Mouse (Mus musculus) ES-E14 (cell line): ENCODE results near the gene Fance. TPM values are rescaled to one million over a fixed set of nuclear protein-coding genes. Genes with fewer than 3 reads are reported as not detected.

Experiments
- DNase-seq: peaks from one replicate; pipeline ENCODE4 v3.0.0-alpha.2; 2013; ENCODE audit warnings: low read depth, low spot score
- H3K27ac ChIP-seq: 2 replicates; pipeline ENCODE4 v1.5.1; 2012; ENCODE audit warnings: low read depth, mild to moderate bottlenecking, low read length, moderate library complexity, mixed read lengths; ENCODE audit not compliant: poor library complexity, insufficient read depth, severe bottlenecking
- H3K36me3 ChIP-seq: 2 replicates; pipeline ENCODE4 v1.6.1; 2012; ENCODE audit warnings: mild to moderate bottlenecking, low read length, moderate library complexity, mixed read lengths; ENCODE audit not compliant: control insufficient read depth, poor library complexity, insufficient read depth, severe bottlenecking
- H3K4me1 ChIP-seq, 2 experiments: fragments of 150-350 bp in 1 of 2; sonication (generic) in 1 of 2; 2 replicates each; pipeline ENCODE4 v1.6.1; 2012; ENCODE audit warnings: low read length in 2 of 2, mild to moderate bottlenecking in 1 of 2, mixed read lengths in 1 of 2; ENCODE audit not compliant: control insufficient read depth in 2 of 2, insufficient read depth in 2 of 2, poor library complexity in 1 of 2
- H3K4me3 ChIP-seq, 2 experiments: fragments of 150-350 bp in 1 of 2; sonication (generic) in 1 of 2; 2 replicates each; pipeline ENCODE4 v1.5.1; 2012; ENCODE audit warnings: low read length in 2 of 2, low read depth in 1 of 2, mild to moderate bottlenecking in 1 of 2, mixed read lengths in 1 of 2; ENCODE audit not compliant: insufficient read depth in 1 of 2, poor library complexity in 1 of 2, severe bottlenecking in 1 of 2
- H3K9ac ChIP-seq: 2 replicates; pipeline ENCODE4 v1.6.1; 2012; ENCODE audit warnings: low read depth, mild to moderate bottlenecking, low read length, mixed read lengths; ENCODE audit not compliant: poor library complexity, insufficient read depth, severe bottlenecking
- H3K9me3 ChIP-seq: fragments of 150-350 bp; sonication (generic); 2 replicates; pipeline ENCODE4 v1.6.1; 2012; ENCODE audit warnings: low read depth, mild to moderate bottlenecking, low read length; ENCODE audit not compliant: control insufficient read depth, insufficient read depth
- CHD2 ChIP-seq: IDR thresholded peaks from 2 replicates; pipeline ENCODE4 v1.6.1; 2014; ENCODE audit warnings: mild to moderate bottlenecking, low read depth, low read length, inconsistent platforms
- HCFC1 ChIP-seq: IDR thresholded peaks from 2 replicates; pipeline ENCODE4 v1.6.1; 2012; ENCODE audit warnings: low read length, inconsistent platforms, borderline replicate concordance; ENCODE audit not compliant: insufficient read depth
- MAFK ChIP-seq: IDR thresholded peaks from 2 replicates; pipeline ENCODE4 v1.6.1; 2014; ENCODE audit warnings: mild to moderate bottlenecking, low read depth, low read length, inconsistent platforms; ENCODE audit not compliant: insufficient read depth
- ZC3H11A ChIP-seq: IDR thresholded peaks from 2 replicates; pipeline ENCODE4 v1.6.1; 2012; ENCODE audit warnings: low read depth, mild to moderate bottlenecking, inconsistent platforms, low read length, borderline replicate concordance
- ZNF384 ChIP-seq: IDR thresholded peaks from 2 replicates; pipeline ENCODE4 v1.6.1; 2012; ENCODE audit warnings: low read depth, low read length, inconsistent platforms
- in situ Hi-C, 2 experiments: fragments of 600-800 bp; cut with MboI; formaldehyde crosslinking; loops; one replicate each; pipeline ENCODE4 v1.15.1; 2025; ENCODE audit warnings: low sequenced_read_pairs in 2 of 2, inconsistent platforms in 1 of 2; ENCODE audit not compliant: unreplicated experiment in 2 of 2
- total RNA-seq: library from RNA; depleted of rRNA; stranded (reverse); fragments of 300-350 nt; gene quantifications from 2 replicates; pipeline ENCODE4 v1.2.3, GENCODE M21; 2012

Fance gene
- total RNA-seq, 1 experiment: 25.9 TPM

DNA sequence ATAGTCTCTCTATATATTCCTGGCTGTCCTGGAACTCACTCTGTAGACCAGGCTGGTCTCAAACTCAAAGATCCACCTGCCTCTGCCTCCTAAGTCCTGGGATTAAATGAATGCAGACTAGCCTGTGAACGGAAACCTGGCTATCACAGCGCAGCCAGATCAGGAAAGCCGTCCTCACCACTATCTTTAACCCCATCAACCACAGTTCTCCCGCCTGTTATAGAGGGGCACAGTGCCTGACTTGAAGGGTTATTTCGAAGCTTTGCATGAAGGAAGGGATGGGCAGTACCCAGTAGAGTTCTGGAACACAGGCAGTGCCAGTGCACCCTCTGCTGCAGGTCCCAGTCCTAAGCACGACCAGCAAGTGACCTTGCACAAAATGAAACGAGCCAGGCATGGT, 22.0 kb upstream of the Fance start:
- no peak for DNase-seq
- Histone ChIP-seq H3K4me1 (peaks cover 0 to 8% of the 10 kb centered on the region in 2 experiments; a peak in 1 of 4 replicates), H3K9me3 (no peaks in the 10 kb centered on the region), H3K27ac (no peak overlapping the region), H3K9ac (no peak overlapping the region), H3K36me3 (no peaks in the 10 kb centered on the region), H3K4me3 (no peak overlapping the region)
- no peak for TF ChIP-seq ZC3H11A
- TF ChIP-seq HCFC1: no peak
- TF ChIP-seq MAFK: no peak
- TF ChIP-seq CHD2: no peak
- TF ChIP-seq ZNF384: no peak
- in situ Hi-C loops: no loop called here

GRCm38 (mm10) chr17:28293716-28294115, 19.6 kb upstream of the Fance start:
- Histone ChIP-seq H3K4me1 (peaks cover 0 to 8% of the 10 kb centered on the region in 2 experiments; a peak in 1 of 4 replicates), H3K9ac (no peak overlapping the region), H3K36me3 (peaks cover 2% of the 10 kb centered on the region; the same call in 1 of the 2 replicates), H3K4me3 (no peak overlapping the region), H3K27ac (no peak overlapping the region), H3K9me3 (no peaks in the 10 kb centered on the region)
- TF ChIP-seq ZNF384 (no peak), CHD2 (no peak), MAFK (no peak), ZC3H11A (no peak), HCFC1 (no peak)
- DNase-seq: no peak
- in situ Hi-C loops: no loop called here

DNA sequence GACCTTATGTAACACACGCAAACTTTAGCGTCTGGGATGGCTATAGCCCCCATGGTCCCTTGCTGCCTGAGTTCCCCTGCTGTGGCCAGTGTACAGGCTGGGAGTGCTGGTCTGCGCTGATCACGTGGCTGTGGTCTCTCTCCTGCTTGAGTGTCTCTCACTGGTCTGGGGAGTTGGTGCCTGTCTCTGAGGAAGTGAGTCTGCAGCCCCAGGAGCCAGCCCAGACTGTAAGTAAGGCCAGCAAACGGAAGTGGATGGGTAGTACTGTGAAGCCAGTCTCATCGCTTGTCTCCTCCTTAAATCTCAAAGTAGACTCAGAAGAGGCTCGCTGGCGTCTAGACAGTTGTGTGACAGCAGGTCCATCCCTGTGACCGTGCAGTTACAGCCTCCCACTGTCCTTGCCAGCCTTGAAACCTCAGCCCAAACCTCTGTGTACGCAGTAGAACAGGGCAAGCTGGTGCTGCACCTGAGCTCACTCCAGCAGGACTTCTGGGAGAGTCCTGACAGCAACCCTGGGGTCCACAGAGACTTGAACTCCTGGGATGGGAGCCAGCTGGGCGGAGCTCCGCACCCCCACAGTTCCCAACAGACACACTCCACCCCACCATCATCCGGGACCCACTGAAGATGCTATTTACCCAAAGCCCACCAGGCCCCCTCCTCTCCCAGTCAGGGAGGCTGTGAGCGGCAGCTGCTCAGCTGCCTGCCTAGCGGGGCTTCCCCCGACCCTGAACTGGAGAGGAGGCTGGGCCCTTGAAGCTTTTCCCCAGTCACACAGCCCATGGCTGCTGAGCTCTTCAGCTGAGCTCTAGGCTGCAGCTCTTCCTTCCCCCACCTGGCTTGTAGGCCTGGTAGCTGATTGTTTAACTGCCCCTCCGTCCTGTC, 18.6 kb upstream of the Fance start:
- H3K27ac ChIP-seq: no peak overlapping the region
- in situ Hi-C loops: no loop called here
- no peaks in the 10 kb centered on the region for H3K9me3 ChIP-seq
- no peak for DNase-seq
- H3K36me3 ChIP-seq: peaks cover 2% of the 10 kb centered on the region; the same call in 1 of the 2 replicates
- TF ChIP-seq CHD2 (no peak), HCFC1 (no peak), MAFK (no peak), ZC3H11A (no peak), ZNF384 (no peak)
- H3K4me1 ChIP-seq: peaks cover 0 to 12% of the 10 kb centered on the region in 2 experiments; a peak in 1 of 4 replicates
- H3K9ac ChIP-seq: no peak overlapping the region
- no peak overlapping the region for H3K4me3 ChIP-seq

- TF ChIP-seq ZC3H11A (no peak), HCFC1 (no peak), ZNF384 (no peak), MAFK (no peak), CHD2 (no peak)
- H3K27ac ChIP-seq: no peak overlapping the region
- peaks cover 2% of the 10 kb centered on the region; the same call in 1 of the 2 replicates for H3K36me3 ChIP-seq
- no peak for DNase-seq
- in situ Hi-C loops: no loop called here
- peak overlapping the region; percentile 29; the same call in 1 of the 2 replicates for H3K9ac ChIP-seq
- H3K4me3 ChIP-seq: peak overlapping the region in 1 of 2 experiments; percentile 27; a peak in 2 of 4 replicates
- peaks cover 0 to 26% of the 10 kb centered on the region in 2 experiments; a peak in 2 of 4 replicates for H3K4me1 ChIP-seq
- H3K9me3 ChIP-seq: no peaks in the 10 kb centered on the region
Observed at GRCm38 (mm10) chr17:28298888-28299287, 14.4 kb upstream of the Fance start.
